Mouse (Mus musculus): ENCODE measurements at regions not wholly inside any gene's neighbourhood (a gene's known extent, or its start where the extent isn't known, plus 50 kb on each side); places are given as distances from the start of the nearest gene placed in this dataset.

DNA sequence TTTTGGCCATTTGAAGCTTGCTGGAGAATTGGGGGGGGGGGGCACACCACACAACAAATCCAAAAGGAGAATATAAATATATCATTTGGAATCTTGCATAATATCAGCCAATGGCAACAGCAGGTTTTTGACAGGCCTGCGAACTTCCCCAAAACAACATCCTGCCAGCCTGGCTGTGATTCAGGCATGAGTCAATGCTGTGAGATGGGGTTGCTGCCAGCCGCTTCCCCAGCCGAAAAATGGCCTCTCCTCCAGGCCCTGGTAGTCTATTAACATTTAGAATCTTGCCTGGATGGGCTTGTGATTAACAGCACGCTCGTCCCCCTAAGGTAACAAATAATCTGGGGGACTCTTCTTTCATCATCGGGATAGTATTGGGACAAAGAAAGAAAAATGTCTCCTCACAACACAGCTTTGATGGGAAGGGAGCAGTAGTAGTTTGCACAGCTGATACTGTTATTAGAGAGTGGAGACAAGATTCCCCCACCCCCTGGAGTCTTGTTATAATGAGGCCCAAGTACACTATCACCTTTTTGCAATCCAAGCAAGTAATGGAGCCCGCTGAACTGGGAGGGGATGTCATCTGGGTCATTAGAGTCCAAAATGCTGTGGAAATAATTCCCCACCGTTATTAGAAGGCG lies 188.2 kb upstream of the Cnr1 start:
- peaks cover 4% of the 10 kb centered on the region for H3K4me1 ChIP-seq (ENCODE audit: control insufficient read depth, insufficient read depth, low read length)
- no peak overlapping the region for H3K4me3 ChIP-seq
- no peak overlapping the region for H3K27ac ChIP-seq
- 74% methylated on average over 9 of the region's 9 CpGs for WGBS
- no peaks in the 10 kb centered on the region for H3K27me3 ChIP-seq (ENCODE audit: control insufficient read depth, insufficient read depth, low read length)
- peak; percentile 35 to 49 for DNase-seq
- H3K9ac ChIP-seq (ENCODE audit: low read depth, low read length) = no peak overlapping the region
- no peaks in the 10 kb centered on the region for H3K79me2 ChIP-seq (replicated peaks; ENCODE audit: control insufficient read depth, insufficient read depth, low read length)
- intact Hi-C loops (cut with DNase I) = no loop called here
- no peaks in the 10 kb centered on the region for H3K36me3 ChIP-seq (ENCODE audit: control insufficient read depth, insufficient read depth, low read length)
- no peak for TF ChIP-seq POLR2A (IDR thresholded peaks at IDR 0.05; ENCODE audit: insufficient read depth, low read depth, low read length)

GRCm38 (mm10) chr4:33737337-33737736 lies 187.1 kb upstream of the Cnr1 start:
- Histone ChIP-seq H3K4me1 (ENCODE audit: control insufficient read depth, insufficient read depth, low read length) (peaks cover 4% of the 10 kb centered on the region), H3K4me3 (no peak overlapping the region), H3K36me3 (ENCODE audit: control insufficient read depth, insufficient read depth, low read length) (no peaks in the 10 kb centered on the region), H3K27ac (no peak overlapping the region), H3K79me2 (replicated peaks; ENCODE audit: control insufficient read depth, insufficient read depth, low read length) (no peaks in the 10 kb centered on the region), H3K27me3 (ENCODE audit: control insufficient read depth, insufficient read depth, low read length) (no peaks in the 10 kb centered on the region), H3K9ac (ENCODE audit: low read depth, low read length) (no peak overlapping the region)
- 58% methylated on average over 1 of the region's 1 CpGs for WGBS
- no peak for DNase-seq
- TF ChIP-seq CTCF (IDR thresholded peaks at IDR 0.05) = no peak
- intact Hi-C loops (cut with DNase I) = no loop called here

DNA sequence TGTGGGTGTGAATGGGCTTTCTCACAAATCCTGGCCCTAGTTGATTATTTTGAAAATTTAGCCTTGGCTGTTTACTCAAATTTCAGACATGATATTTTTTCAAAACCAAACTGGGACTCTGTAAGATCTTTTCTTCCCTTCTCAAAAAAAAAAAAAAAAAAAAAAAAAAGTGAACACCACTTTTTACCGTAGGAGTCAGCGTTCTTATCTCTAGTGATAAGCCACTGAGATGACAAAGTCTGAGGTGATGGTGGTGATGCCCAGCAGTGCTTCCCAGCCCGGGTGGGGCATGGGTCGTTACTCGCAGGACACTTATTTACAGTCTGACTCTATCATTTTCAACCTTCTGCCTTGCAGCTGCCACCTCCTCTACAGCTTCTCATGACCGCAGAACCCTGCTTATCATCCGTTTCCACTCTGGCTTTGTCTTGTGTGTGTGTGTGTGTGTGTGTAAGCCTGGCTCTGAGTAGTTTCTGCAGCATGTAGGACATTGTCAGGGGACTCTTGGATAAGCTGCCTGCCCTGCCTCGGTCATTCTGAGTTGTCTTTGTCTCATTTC lies 186.5 kb upstream of the Cnr1 start:
- no peaks in the 10 kb centered on the region for H3K27me3 ChIP-seq (ENCODE audit: control insufficient read depth, insufficient read depth, low read length)
- no peaks in the 10 kb centered on the region for H3K79me2 ChIP-seq (replicated peaks; ENCODE audit: control insufficient read depth, insufficient read depth, low read length)
- 22% methylated on average over 8 of the region's 8 CpGs for WGBS
- TF ChIP-seq CTCF (IDR thresholded peaks at IDR 0.05) (no peak), EP300 (IDR thresholded peaks at IDR 0.05; ENCODE audit: insufficient read depth, low read depth, low read length) (no peak), POLR2A (IDR thresholded peaks at IDR 0.05; ENCODE audit: insufficient read depth, low read depth, low read length) (no peak)
- H3K36me3 ChIP-seq (ENCODE audit: control insufficient read depth, insufficient read depth, low read length) = no peaks in the 10 kb centered on the region
- H3K4me3 ChIP-seq = no peak overlapping the region
- H3K27ac ChIP-seq = no peak overlapping the region
- no peak overlapping the region for H3K9ac ChIP-seq (ENCODE audit: low read depth, low read length)
- DNase-seq = no peak
- H3K4me1 ChIP-seq (ENCODE audit: control insufficient read depth, insufficient read depth, low read length) = peaks cover 4% of the 10 kb centered on the region
- intact Hi-C loops (cut with DNase I) = no loop called here

- H3K4me3 ChIP-seq = no peak overlapping the region
- no peak overlapping the region for H3K9ac ChIP-seq (ENCODE audit: low read depth, low read length)
- no peak overlapping the region for H3K27ac ChIP-seq
- no peaks in the 10 kb centered on the region for H3K79me2 ChIP-seq (replicated peaks; ENCODE audit: control insufficient read depth, insufficient read depth, low read length)
- DNase-seq = no peak
- H3K27me3 ChIP-seq (ENCODE audit: control insufficient read depth, insufficient read depth, low read length) = no peaks in the 10 kb centered on the region
- H3K36me3 ChIP-seq (ENCODE audit: control insufficient read depth, insufficient read depth, low read length) = no peaks in the 10 kb centered on the region
- H3K4me1 ChIP-seq (ENCODE audit: control insufficient read depth, insufficient read depth, low read length) = peaks cover 4% of the 10 kb centered on the region
- TF ChIP-seq CTCF (IDR thresholded peaks at IDR 0.05) (no peak), EP300 (IDR thresholded peaks at IDR 0.05; ENCODE audit: insufficient read depth, low read depth, low read length) (no peak), POLR2A (IDR thresholded peaks at IDR 0.05; ENCODE audit: insufficient read depth, low read depth, low read length) (no peak)
- intact Hi-C loops (cut with DNase I) = no loop called here
- 87% methylated on average over 8 of the region's 8 CpGs for WGBS
These were observed 185.0 kb upstream of the Cnr1 start for GRCm38 (mm10) chr4:33739211-33739904.

- 70% methylated on average over 12 of the region's 12 CpGs for WGBS
- TF ChIP-seq EP300 (IDR thresholded peaks at IDR 0.05; ENCODE audit: insufficient read depth, low read depth, low read length) (no peak), CTCF (IDR thresholded peaks at IDR 0.05) (no peak), POLR2A (IDR thresholded peaks at IDR 0.05; ENCODE audit: insufficient read depth, low read depth, low read length) (no peak)
These were observed 183.4 kb upstream of the Cnr1 start for GRCm38 (mm10) chr4:33740982-33741381.

DNA sequence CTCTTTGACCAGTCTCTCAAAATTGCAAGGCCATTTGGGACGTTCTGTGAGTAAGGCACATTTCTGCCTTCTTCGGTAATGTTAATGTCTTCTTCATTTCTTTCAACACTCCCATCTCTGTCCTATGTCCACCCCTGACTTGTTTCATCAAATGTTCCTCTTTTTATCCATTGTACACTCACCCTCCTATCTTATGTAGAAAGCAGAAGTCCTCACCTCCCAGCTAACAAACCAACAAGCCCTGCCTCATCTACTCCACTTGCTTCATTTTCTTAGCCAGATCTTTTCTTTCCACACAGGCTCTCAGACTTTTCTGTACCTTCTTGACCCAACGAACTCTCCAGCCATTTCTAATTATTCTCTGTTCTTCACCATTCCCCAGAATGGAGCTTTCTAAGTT lies 179.2 kb upstream of the Cnr1 start:
- no peaks in the 10 kb centered on the region for H3K4me1 ChIP-seq (ENCODE audit: control insufficient read depth, insufficient read depth, low read length)
- intact Hi-C loops (cut with DNase I) = no loop called here
- TF ChIP-seq CTCF (IDR thresholded peaks at IDR 0.05) (no peak), POLR2A (IDR thresholded peaks at IDR 0.05; ENCODE audit: insufficient read depth, low read depth, low read length) (no peak), EP300 (IDR thresholded peaks at IDR 0.05; ENCODE audit: insufficient read depth, low read depth, low read length) (no peak)
- no peak for DNase-seq
- no peak overlapping the region for H3K9ac ChIP-seq (ENCODE audit: low read depth, low read length)
- no peak overlapping the region for H3K27ac ChIP-seq
- no peaks in the 10 kb centered on the region for H3K27me3 ChIP-seq (ENCODE audit: control insufficient read depth, insufficient read depth, low read length)
- H3K79me2 ChIP-seq (replicated peaks; ENCODE audit: control insufficient read depth, insufficient read depth, low read length) = no peaks in the 10 kb centered on the region
- WGBS = 76% methylated on average over 3 of the region's 3 CpGs
- no peaks in the 10 kb centered on the region for H3K36me3 ChIP-seq (ENCODE audit: control insufficient read depth, insufficient read depth, low read length)
- H3K4me3 ChIP-seq = no peak overlapping the region

More at GRCm38 (mm10) chr4:33740982-33741381, 183.4 kb upstream of the Cnr1 start:
- DNase-seq = no peak
- Histone ChIP-seq H3K4me3 (no peak overlapping the region), H3K9ac (ENCODE audit: low read depth, low read length) (no peak overlapping the region), H3K79me2 (replicated peaks; ENCODE audit: control insufficient read depth, insufficient read depth, low read length) (no peaks in the 10 kb centered on the region), H3K36me3 (ENCODE audit: control insufficient read depth, insufficient read depth, low read length) (no peaks in the 10 kb centered on the region), H3K27me3 (ENCODE audit: control insufficient read depth, insufficient read depth, low read length) (no peaks in the 10 kb centered on the region), H3K4me1 (ENCODE audit: control insufficient read depth, insufficient read depth, low read length) (no peaks in the 10 kb centered on the region), H3K27ac (no peak overlapping the region)
- intact Hi-C loops (cut with DNase I) = no loop called here
